Mouse (Mus musculus) CH12.LX (cell line): Measurements from ENCODE around the gene Ttyh2. TPM values are rescaled to one million over a fixed set of nuclear protein-coding genes. Genes with fewer than 3 reads are reported as not detected.

Source experiments
- DNase-seq: peaks from one replicate; pipeline ENCODE4 v3.0.0-alpha.2; 2013; ENCODE audit errors: extremely low read depth
- H3K27ac ChIP-seq: 2 replicates; pipeline ENCODE4 v1.5.1; 2012; ENCODE audit warnings: low read depth, mild to moderate bottlenecking, control low read depth, moderate library complexity; ENCODE audit not compliant: insufficient read depth
- H3K27me3 ChIP-seq: replicated peaks from 2 replicates; pipeline ENCODE3; 2012; ENCODE audit warnings: inconsistent platforms
- H3K36me3 ChIP-seq, 2 experiments: replicated peaks in 1 of 2; 2 replicates each; pipeline versions ENCODE3 to v1.6.1; 2012; ENCODE audit warnings: inconsistent platforms in 1 of 2, low read length in 1 of 2, mild to moderate bottlenecking in 1 of 2, mixed read lengths in 1 of 2, moderate library complexity in 1 of 2; ENCODE audit not compliant: control insufficient read depth in 1 of 2, insufficient read depth in 1 of 2
- H3K4me1 ChIP-seq, 2 experiments: 2 replicates each; pipeline ENCODE4 v1.6.1; 2012; ENCODE audit warnings: inconsistent platforms in 1 of 2, moderate library complexity in 1 of 2; ENCODE audit not compliant: insufficient read depth in 2 of 2, control insufficient read depth in 1 of 2
- H3K4me2 ChIP-seq: 2 replicates; pipeline ENCODE4 v1.6.1; 2012; ENCODE audit warnings: low read depth, mild to moderate bottlenecking, control low read depth; ENCODE audit not compliant: poor library complexity, insufficient read depth, severe bottlenecking
- H3K4me3 ChIP-seq, 3 experiments: fragments of 150-350 bp in 1 of 3; sonication (generic) in 1 of 3; replicated peaks in 1 of 3; 2 replicates each; pipeline versions ENCODE3 to v1.5.1; 2011 to 2012; ENCODE audit warnings: low read depth in 2 of 3, low read length in 2 of 3, mild to moderate bottlenecking in 2 of 3, moderate library complexity in 2 of 3, control low read depth in 1 of 3, improper control_type of control experiment in 1 of 3, inconsistent platforms in 1 of 3, mixed read lengths in 1 of 3; ENCODE audit not compliant: poor library complexity in 1 of 3
- H3K79me2 ChIP-seq: replicated peaks from 2 replicates; pipeline ENCODE4 v1.6.1; 2012; ENCODE audit warnings: mild to moderate bottlenecking, moderate library complexity; ENCODE audit not compliant: control insufficient read depth, poor library complexity, insufficient read depth, severe bottlenecking; ENCODE audit errors: extremely low read depth
- H3K9ac ChIP-seq: 2 replicates; pipeline ENCODE4 v1.6.1; 2012; ENCODE audit warnings: low read depth, mild to moderate bottlenecking, control low read depth, moderate library complexity; ENCODE audit not compliant: insufficient read depth
- H3K9me3 ChIP-seq: replicated peaks from 2 replicates; pipeline ENCODE3; 2012; ENCODE audit warnings: low read length, inconsistent platforms, mixed read lengths
- CHD2 ChIP-seq: IDR thresholded peaks from 2 replicates; pipeline ENCODE4 v1.6.1; 2011; ENCODE audit warnings: low read length, improper control_type of control experiment
- CTCF ChIP-seq, 2 experiments: IDR thresholded peaks in 1 of 2; conservative IDR thresholded peaks in 1 of 2; 2 replicates each; pipeline ENCODE4 v1.5.1; 2011 to 2012; ENCODE audit warnings: low read depth in 2 of 2, low read length in 2 of 2, improper control_type of control experiment in 1 of 2, inconsistent platforms in 1 of 2, mild to moderate bottlenecking in 1 of 2, moderate library complexity in 1 of 2
- E2F4 ChIP-seq: IDR thresholded peaks from 2 replicates; pipeline ENCODE4 v1.6.1; 2011; ENCODE audit warnings: low read depth, low read length, improper control_type of control experiment; ENCODE audit not compliant: insufficient replicate concordance
- ELF1 ChIP-seq: IDR thresholded peaks from 2 replicates; pipeline ENCODE4 v1.6.1; 2014; ENCODE audit warnings: low read depth, mild to moderate bottlenecking, inconsistent platforms, low read length, improper control_type of control experiment
- GABPA ChIP-seq: IDR thresholded peaks from 2 replicates; pipeline ENCODE4 v1.6.1; 2012; ENCODE audit warnings: low read depth, low read length, improper control_type of control experiment, inconsistent platforms; ENCODE audit not compliant: insufficient replicate concordance
- HCFC1 ChIP-seq: IDR thresholded peaks from 2 replicates; pipeline ENCODE4 v1.6.1; 2012; ENCODE audit warnings: low read depth, mild to moderate bottlenecking, inconsistent platforms, low read length, improper control_type of control experiment
- IRF4 ChIP-seq: IDR thresholded peaks from 2 replicates; pipeline ENCODE4 v1.6.1; 2014; ENCODE audit warnings: low read depth, mild to moderate bottlenecking, inconsistent platforms, low read length, improper control_type of control experiment
- JUND ChIP-seq: conservative IDR thresholded peaks from 2 replicates; pipeline ENCODE4 v1.6.1; 2011; ENCODE audit warnings: low read depth, low read length, improper control_type of control experiment
- KAT2A ChIP-seq: IDR thresholded peaks from 2 replicates; pipeline ENCODE4 v1.6.1; 2012; ENCODE audit warnings: low read length, improper control_type of control experiment, inconsistent platforms; ENCODE audit not compliant: insufficient replicate concordance
- MAFK ChIP-seq: IDR thresholded peaks from 2 replicates; pipeline ENCODE4 v1.6.1; 2011; ENCODE audit warnings: low read length, improper control_type of control experiment; ENCODE audit not compliant: insufficient replicate concordance
- MAZ ChIP-seq: IDR thresholded peaks from 2 replicates; pipeline ENCODE4 v1.6.1; 2012; ENCODE audit warnings: low read depth, mild to moderate bottlenecking, inconsistent platforms, low read length, improper control_type of control experiment, moderate library complexity
- NELFE ChIP-seq: IDR thresholded peaks from 2 replicates; pipeline ENCODE4 v1.6.1; 2011; ENCODE audit warnings: low read depth, low read length, improper control_type of control experiment
- POLR2A ChIP-seq: IDR thresholded peaks from 2 replicates; pipeline ENCODE4 v1.6.1; 2011; ENCODE audit warnings: low read depth, mild to moderate bottlenecking, improper control_type of control experiment, low read length
- POLR2AphosphoS2 ChIP-seq: IDR thresholded peaks from 2 replicates; pipeline ENCODE4 v1.6.1; 2011; ENCODE audit warnings: low read depth, low read length, improper control_type of control experiment
- SMC3 ChIP-seq: IDR thresholded peaks from 2 replicates; pipeline ENCODE4 v1.6.1; 2011; ENCODE audit warnings: low read depth, low read length, improper control_type of control experiment
- TCF12 ChIP-seq: IDR thresholded peaks from 2 replicates; pipeline ENCODE4 v1.6.1; 2014; ENCODE audit warnings: low read depth, mild to moderate bottlenecking, inconsistent platforms, low read length, improper control_type of control experiment
- UBTF ChIP-seq: IDR thresholded peaks from 2 replicates; pipeline ENCODE4 v1.6.1; 2012; ENCODE audit warnings: low read depth, mild to moderate bottlenecking, inconsistent platforms, low read length, improper control_type of control experiment, moderate library complexity
- ZNF384 ChIP-seq: IDR thresholded peaks from 2 replicates; pipeline ENCODE4 v1.6.1; 2012; ENCODE audit warnings: low read depth, low read length, improper control_type of control experiment, inconsistent platforms
- dilution Hi-C: fragments of 300-500 bp; cut with MboI; formaldehyde crosslinking; loops from 2 replicates; pipeline ENCODE4 v1.14.3; 2020; ENCODE audit warnings: low sequenced_read_pairs; ENCODE audit not compliant: extremely low pct_unique_long_range_greater_than_20kb, extremely low pct_ligation_motif_present
- in situ Hi-C: fragments of 300-500 bp; cut with MboI; formaldehyde crosslinking; loops from 3 replicates; pipeline ENCODE4 v1.14.3; 2019; ENCODE audit warnings: low sequenced_read_pairs, low pct_ligation_motif_present, low pct_unique_long_range_greater_than_20kb, mixed read lengths
- polyA plus RNA-seq: library from polyadenylated mRNA; unstranded; fragments of >175 nt; gene quantifications from 2 replicates; pipeline ENCODE4 v1.2.1, GENCODE M21; 2012; ENCODE audit warnings: low read depth; ENCODE audit not compliant: insufficient read length
- total RNA-seq, 2 experiments: library from RNA; depleted of rRNA; stranded (reverse); fragments of 300-350 nt in 1 of 2; fragments of >200 nt in 1 of 2; gene quantifications; 2 replicates each; pipeline ENCODE4 v1.2.3; 2012 to 2014

The Ttyh2 gene
- total and polyA plus RNA-seq, 3 experiments: 0.82 to 2.4 (median 1.4) TPM

DNA sequence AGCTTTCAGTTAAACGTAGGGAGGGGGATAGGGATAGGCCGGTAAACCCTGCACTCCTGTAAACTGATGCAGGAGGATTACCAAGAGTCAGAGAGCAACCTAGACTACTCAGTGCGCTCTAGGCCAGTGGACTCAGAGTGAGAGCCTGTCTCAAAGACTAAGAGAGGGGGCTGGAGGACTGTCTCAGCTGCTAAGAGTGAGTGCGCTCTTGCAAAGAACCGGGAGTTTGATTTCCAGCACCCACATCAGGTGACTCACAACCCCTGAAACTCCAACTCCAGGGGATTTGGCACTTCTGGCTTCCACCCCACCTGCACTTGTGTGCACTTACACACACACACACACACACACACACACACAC is 52.6 kb downstream of the Ttyh2 start:
- in situ Hi-C loops (no loop called here), dilution Hi-C loops (no loop called here)
- H3K27ac ChIP-seq: no peak overlapping the region
- peaks cover 8% of the 10 kb centered on the region for H3K9me3 ChIP-seq
- DNase-seq: no peak
- peak overlapping the region; percentile 64; the same call in 1 of the 2 replicates for H3K4me2 ChIP-seq
- no peaks in the 10 kb centered on the region for H3K36me3 ChIP-seq
- H3K4me1 ChIP-seq: peaks cover 11 to 14% of the 10 kb centered on the region in 2 experiments
- peaks cover 23% of the 10 kb centered on the region for H3K27me3 ChIP-seq
- H3K4me3 ChIP-seq: no peak overlapping the region
- no peaks in the 10 kb centered on the region for H3K79me2 ChIP-seq
- no peak for TF ChIP-seq JUND
- no peak for TF ChIP-seq E2F4
- TF ChIP-seq POLR2AphosphoS2: no peak
- TF ChIP-seq IRF4: no peak
- TF ChIP-seq KAT2A: no peak
- H3K9ac ChIP-seq: no peak overlapping the region

GRCm38 (mm10) chr11:114728333-114728732 is 53.1 kb downstream of the Ttyh2 start:
- peaks cover 8% of the 10 kb centered on the region for H3K9me3 ChIP-seq
- peaks cover 6 to 11% of the 10 kb centered on the region in 2 experiments; a peak in 3 of 4 replicates for H3K4me1 ChIP-seq
- no peaks in the 10 kb centered on the region for H3K36me3 ChIP-seq
- in situ Hi-C loops (no loop called here), dilution Hi-C loops (no loop called here)
- no peak overlapping the region for H3K27ac ChIP-seq
- H3K27me3 ChIP-seq: peaks cover 26% of the 10 kb centered on the region
- H3K4me2 ChIP-seq: no peak overlapping the region
- H3K79me2 ChIP-seq: no peaks in the 10 kb centered on the region
- no peak for TF ChIP-seq MAFK
- TF ChIP-seq HCFC1: no peak
- TF ChIP-seq UBTF: no peak
- TF ChIP-seq SMC3: no peak
- no peak for TF ChIP-seq GABPA
- TF ChIP-seq NELFE: no peak
- TF ChIP-seq CHD2: no peak
- TF ChIP-seq ELF1: no peak
- no peak for TF ChIP-seq TCF12
- no peak for TF ChIP-seq ZNF384
- TF ChIP-seq E2F4: no peak
- no peak for TF ChIP-seq MAZ
- TF ChIP-seq CTCF (conservative IDR thresholded peaks at IDR 0.05 in 1 of 2, IDR thresholded peaks at IDR 0.05 in 1 of 2; ENCODE audit: low read depth in 2 of 2, low read length in 2 of 2): no peak
- no peak for TF ChIP-seq POLR2A
- no peak overlapping the region for H3K9ac ChIP-seq
- DNase-seq: no peak
- no peak overlapping the region for H3K4me3 ChIP-seq
